Mouse (Mus musculus): ENCODE data around the gene Pam. TPM values are rescaled to one million over a fixed set of nuclear protein-coding genes. Genes with fewer than 3 reads are reported as not detected.

Gene Pam
- polyA plus RNA-seq, 1 experiment from 2014 or later, result 65.9 TPM

- no peak for ATAC-seq
- Histone ChIP-seq H3K4me1 (replicated peaks; ENCODE audit: control insufficient read depth, insufficient read depth, low read length) (no peaks in the 10 kb centered on the region), H3K4me3 (ENCODE audit: low read depth, low read length) (no peak overlapping the region), H3K27me3 (replicated peaks; ENCODE audit: control insufficient read depth, insufficient read depth, low read length) (no peaks in the 10 kb centered on the region), H3K9ac (ENCODE audit: low read depth, low read length) (no peak overlapping the region), H3K9me3 (ENCODE audit: control insufficient read depth) (no peaks in the 10 kb centered on the region), H3K4me2 (replicated peaks; ENCODE audit: low read depth) (no peak overlapping the region), H3K36me3 (ENCODE audit: control insufficient read depth, insufficient read depth) (no peaks in the 10 kb centered on the region), H3K27ac (ENCODE audit: low read depth, low read length) (no peak overlapping the region)
- 91% methylated on average over 10 of the region's 10 CpGs for WGBS
- no peak for TF ChIP-seq CTCF (IDR thresholded peaks at IDR 0.05; ENCODE audit: low read depth)
Observed at GRCm38 (mm10) chr1:97915726-97916125, 179.7 kb downstream of the Pam start.

GRCm38 (mm10) chr1:97910874-97911273 is 184.6 kb downstream of the Pam start:
- no peak for TF ChIP-seq CTCF (IDR thresholded peaks at IDR 0.05; ENCODE audit: low read depth)
- H3K4me2 ChIP-seq (replicated peaks; ENCODE audit: low read depth), result no peak overlapping the region
- no peak for ATAC-seq
- no peak overlapping the region for H3K9ac ChIP-seq (ENCODE audit: low read depth, low read length)
- H3K36me3 ChIP-seq (ENCODE audit: control insufficient read depth, insufficient read depth), result no peaks in the 10 kb centered on the region
- H3K4me1 ChIP-seq (replicated peaks; ENCODE audit: control insufficient read depth, insufficient read depth, low read length), result no peaks in the 10 kb centered on the region
- no peaks in the 10 kb centered on the region for H3K9me3 ChIP-seq (ENCODE audit: control insufficient read depth)
- 77% methylated on average over 10 of the region's 10 CpGs for WGBS
- no peaks in the 10 kb centered on the region for H3K27me3 ChIP-seq (replicated peaks; ENCODE audit: control insufficient read depth, insufficient read depth, low read length)
- no peak overlapping the region for H3K4me3 ChIP-seq (ENCODE audit: low read depth, low read length)
- H3K27ac ChIP-seq (ENCODE audit: low read depth, low read length), result no peak overlapping the region

DNA sequence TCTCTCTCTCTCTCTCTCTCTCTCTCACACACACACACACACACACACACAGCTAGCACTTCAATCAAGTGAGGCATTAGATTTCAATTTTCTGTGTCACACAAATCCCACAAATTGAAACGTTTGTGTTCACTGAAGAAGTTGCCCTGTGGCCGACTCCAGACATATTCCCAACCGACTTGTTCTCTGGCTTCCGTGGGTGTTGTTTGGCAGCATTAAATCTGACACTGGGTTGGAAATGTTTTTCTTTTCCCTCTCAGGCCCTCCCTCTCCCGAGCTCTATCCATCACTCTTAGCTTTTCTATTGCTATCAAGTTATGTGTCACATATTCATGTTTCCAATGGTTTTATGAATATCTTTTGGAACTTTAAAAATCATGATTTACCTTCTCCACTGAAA is 185.9 kb downstream of the Pam start:
- Histone ChIP-seq H3K9ac (ENCODE audit: low read depth, low read length) (no peak overlapping the region), H3K36me3 (ENCODE audit: control insufficient read depth, insufficient read depth) (no peaks in the 10 kb centered on the region), H3K4me1 (replicated peaks; ENCODE audit: control insufficient read depth, insufficient read depth, low read length) (no peaks in the 10 kb centered on the region), H3K4me2 (replicated peaks; ENCODE audit: low read depth) (no peak overlapping the region), H3K27ac (ENCODE audit: low read depth, low read length) (no peak overlapping the region), H3K4me3 (ENCODE audit: low read depth, low read length) (no peak overlapping the region), H3K27me3 (replicated peaks; ENCODE audit: control insufficient read depth, insufficient read depth, low read length) (no peaks in the 10 kb centered on the region), H3K9me3 (ENCODE audit: control insufficient read depth) (no peaks in the 10 kb centered on the region)
- WGBS, result 69% methylated on average over 5 of the region's 5 CpGs
- ATAC-seq, result no peak
- no peak for TF ChIP-seq CTCF (IDR thresholded peaks at IDR 0.05; ENCODE audit: low read depth)

DNA sequence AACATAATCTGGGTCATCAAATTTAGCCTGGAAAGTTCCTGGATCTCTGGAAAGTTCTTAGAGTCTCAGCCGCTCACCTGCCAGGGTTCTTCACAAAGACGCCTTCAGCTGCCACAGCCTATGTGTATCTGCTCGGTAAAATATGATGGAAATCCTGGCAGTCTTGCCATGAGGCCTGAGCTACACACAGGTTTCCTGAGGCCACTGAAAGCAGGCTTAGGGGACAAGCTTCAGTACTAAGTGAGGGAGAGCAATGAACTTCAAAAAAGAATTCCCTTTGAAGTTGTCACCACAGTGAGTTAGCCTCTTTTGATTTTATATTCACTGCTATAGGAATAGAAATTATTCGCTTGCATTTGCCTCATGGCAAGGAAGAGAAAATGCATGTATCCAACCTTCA is 186.7 kb downstream of the Pam start:
- H3K4me2 ChIP-seq (replicated peaks; ENCODE audit: low read depth), result no peak overlapping the region
- 90% methylated on average over 4 of the region's 4 CpGs for WGBS
- no peak overlapping the region for H3K9ac ChIP-seq (ENCODE audit: low read depth, low read length)
- no peak for TF ChIP-seq CTCF (IDR thresholded peaks at IDR 0.05; ENCODE audit: low read depth)
- no peak overlapping the region for H3K27ac ChIP-seq (ENCODE audit: low read depth, low read length)
- H3K9me3 ChIP-seq (ENCODE audit: control insufficient read depth), result no peaks in the 10 kb centered on the region
- no peaks in the 10 kb centered on the region for H3K36me3 ChIP-seq (ENCODE audit: control insufficient read depth, insufficient read depth)
- H3K4me1 ChIP-seq (replicated peaks; ENCODE audit: control insufficient read depth, insufficient read depth, low read length), result no peaks in the 10 kb centered on the region
- no peak overlapping the region for H3K4me3 ChIP-seq (ENCODE audit: low read depth, low read length)
- H3K27me3 ChIP-seq (replicated peaks; ENCODE audit: control insufficient read depth, insufficient read depth, low read length), result no peaks in the 10 kb centered on the region
- no peak for ATAC-seq

DNA sequence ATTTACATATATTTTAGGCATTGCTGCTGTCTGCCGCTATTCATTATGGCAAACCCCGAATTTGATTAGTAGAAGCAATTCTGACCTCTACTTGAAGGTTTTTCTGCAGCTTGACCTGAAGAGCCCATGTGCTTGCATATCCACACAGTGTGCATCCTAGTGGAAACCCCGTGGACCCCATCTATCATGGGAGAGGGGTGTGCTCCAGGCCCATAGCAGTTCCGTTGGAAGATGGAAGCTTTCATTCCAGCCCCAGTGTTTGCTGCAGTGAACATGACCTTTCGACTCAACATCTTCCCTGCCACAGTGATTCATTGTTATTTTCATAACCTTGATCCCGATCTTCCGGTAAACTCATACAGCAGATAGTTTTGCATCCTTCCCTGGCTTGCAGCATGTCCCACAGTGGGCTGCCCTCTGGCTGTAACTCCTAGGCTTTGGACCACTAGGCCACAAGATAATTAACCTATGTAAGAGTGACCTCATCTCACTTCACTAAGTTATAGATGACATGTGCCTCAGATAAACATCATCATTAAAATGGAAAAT is 191.5 kb downstream of the Pam start:
- 0 out of 2 replicates have a peak, but pooled peaks have one; percentile 2 for TF ChIP-seq CTCF (IDR thresholded peaks at IDR 0.05; ENCODE audit: low read depth)
- no peak overlapping the region for H3K4me3 ChIP-seq (ENCODE audit: low read depth, low read length)
- H3K9ac ChIP-seq (ENCODE audit: low read depth, low read length), result no peak overlapping the region
- ATAC-seq, result no peak
- 69% methylated on average over 7 of the region's 7 CpGs for WGBS
- H3K27ac ChIP-seq (ENCODE audit: low read depth, low read length), result no peak overlapping the region
- H3K36me3 ChIP-seq (ENCODE audit: control insufficient read depth, insufficient read depth), result no peaks in the 10 kb centered on the region
- no peaks in the 10 kb centered on the region for H3K27me3 ChIP-seq (replicated peaks; ENCODE audit: control insufficient read depth, insufficient read depth, low read length)
- H3K4me2 ChIP-seq (replicated peaks; ENCODE audit: low read depth), result no peak overlapping the region
- H3K4me1 ChIP-seq (replicated peaks; ENCODE audit: control insufficient read depth, insufficient read depth, low read length), result no peaks in the 10 kb centered on the region
- H3K9me3 ChIP-seq (ENCODE audit: control insufficient read depth), result no peaks in the 10 kb centered on the region

DNA sequence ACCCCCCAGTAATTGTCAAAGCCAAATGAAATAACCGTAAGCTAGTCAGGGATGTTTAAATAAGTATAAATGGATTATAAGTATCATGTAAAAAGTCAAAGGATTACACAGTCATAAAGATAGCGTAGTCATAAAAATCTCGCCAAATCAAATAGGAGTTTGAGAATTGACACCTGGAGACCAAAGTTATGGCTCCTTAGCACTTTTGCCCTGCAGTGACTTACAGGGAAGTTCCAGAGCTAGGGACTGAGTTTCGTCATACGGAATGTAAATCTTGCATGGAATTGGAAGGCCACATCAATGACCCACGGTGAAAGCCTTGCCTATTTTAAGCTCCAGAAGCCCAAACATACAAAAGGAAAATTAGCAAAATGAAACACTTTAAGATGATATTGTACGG is 192.6 kb downstream of the Pam start:
- WGBS, result 39% methylated on average over 7 of the region's 7 CpGs
- no peak for ATAC-seq
- H3K4me3 ChIP-seq (ENCODE audit: low read depth, low read length), result no peak overlapping the region
- no peaks in the 10 kb centered on the region for H3K9me3 ChIP-seq (ENCODE audit: control insufficient read depth)
- H3K4me1 ChIP-seq (replicated peaks; ENCODE audit: control insufficient read depth, insufficient read depth, low read length), result no peaks in the 10 kb centered on the region
- H3K27ac ChIP-seq (ENCODE audit: low read depth, low read length), result no peak overlapping the region
- H3K36me3 ChIP-seq (ENCODE audit: control insufficient read depth, insufficient read depth), result no peaks in the 10 kb centered on the region
- H3K27me3 ChIP-seq (replicated peaks; ENCODE audit: control insufficient read depth, insufficient read depth, low read length), result no peaks in the 10 kb centered on the region
- H3K9ac ChIP-seq (ENCODE audit: low read depth, low read length), result no peak overlapping the region
- no peak for TF ChIP-seq CTCF (IDR thresholded peaks at IDR 0.05; ENCODE audit: low read depth)
- no peak overlapping the region for H3K4me2 ChIP-seq (replicated peaks; ENCODE audit: low read depth)
